ENCODE assay signal across 18 mouse cellular contexts in genomic region chr17:31876775-31877174, GRCm38 (mm10). TPM values are rescaled to one million over a fixed set of nuclear protein-coding genes. Genes with fewer than 3 reads are reported as not detected.
DNase-seq lines count a peak whose midpoint lies in the region; ATAC-seq and TF ChIP-seq lines count a peak whose summit lies in the region.
"Had no signal": no experiment of that assay in that cellular context is flagged by ENCODE, and none has a peak within 500 bp of the region (broad histone marks: within the 10 kb centered on the region; RNA-seq: fewer than 3 reads in every experiment).

No protein-coding gene starts in this region.

- TF ChIP-seq CTCF in gastrocnemius, adult 2 months (IDR thresholded peaks at IDR 0.05), result no peak
- TF ChIP-seq CTCF in hindbrain, postnatal 0 days (IDR thresholded peaks at IDR 0.05; ENCODE audit: low read depth), result no peak

- no peak overlapping the region for H3K9ac ChIP-seq in hindbrain, embryonic 12.5 days
- no peak overlapping the region for H3K9ac ChIP-seq in hindbrain, embryonic 11.5 days (ENCODE audit: low read depth, low read length)
- H3K9ac ChIP-seq in hindbrain, postnatal 0 days (replicated peaks; ENCODE audit: low read length), result no peak overlapping the region
- H3K9ac ChIP-seq in midbrain, embryonic 16.5 days (ENCODE audit: low read depth, low read length), result no peak overlapping the region
- H3K9ac ChIP-seq: liver, embryonic 12.5 days had no signal

- peaks cover 38% of the 10 kb centered on the region for H3K4me1 ChIP-seq in hindbrain, embryonic 12.5 days
- no peaks in the 10 kb centered on the region; the same call in 1 of the 2 replicates for H3K4me1 ChIP-seq in hindbrain, embryonic 11.5 days (replicated peaks; ENCODE audit: control insufficient read depth, insufficient read depth, low read length)
- no peaks in the 10 kb centered on the region for H3K4me1 ChIP-seq in hindbrain, postnatal 0 days (ENCODE audit: insufficient read depth, low read length)
- peaks cover 8% of the 10 kb centered on the region; the same call in 1 of the 2 replicates for H3K4me1 ChIP-seq in midbrain, embryonic 16.5 days (ENCODE audit: control insufficient read depth, insufficient read depth, low read length)

- 41% methylated on average over 3 of the region's 3 CpGs for WGBS in hindbrain, embryonic 12.5 days
- WGBS in hindbrain, embryonic 11.5 days, result 55% methylated on average over 3 of the region's 3 CpGs
- 28% methylated on average over 3 of the region's 3 CpGs for WGBS in hindbrain, postnatal 0 days
- 42% methylated on average over 3 of the region's 3 CpGs for WGBS in midbrain, embryonic 16.5 days

- ATAC-seq in hindbrain, embryonic 12.5 days (ENCODE audit: low FRiP score), result no peak; the same call in 1 of the 2 replicates
- ATAC-seq in hindbrain, embryonic 11.5 days (ENCODE audit: low FRiP score), result no peak
- peak; percentile 60; the same call in 1 of the 2 replicates for ATAC-seq in hindbrain, postnatal 0 days
- no peak for ATAC-seq in midbrain, embryonic 16.5 days
- ATAC-seq: forebrain, embryonic 16.5 days; inflammation-experienced regulatory T-cells, adult 6 months; liver, embryonic 12.5 days had no signal

- no peaks in the 10 kb centered on the region for H3K27me3 ChIP-seq in hindbrain, embryonic 12.5 days
- no peaks in the 10 kb centered on the region for H3K27me3 ChIP-seq in hindbrain, embryonic 11.5 days (ENCODE audit: control insufficient read depth, insufficient read depth, low read length)
- no peaks in the 10 kb centered on the region for H3K27me3 ChIP-seq in hindbrain, postnatal 0 days (ENCODE audit: insufficient read depth, low read length)
- H3K27me3 ChIP-seq in midbrain, embryonic 16.5 days (ENCODE audit: control insufficient read depth, insufficient read depth, low read depth, low read length), result no peaks in the 10 kb centered on the region
- H3K27me3 ChIP-seq: embryonic facial prominence, embryonic 12.5 days had no signal

- H3K4me2 ChIP-seq in hindbrain, embryonic 12.5 days (replicated peaks), result no peak overlapping the region
- H3K4me2 ChIP-seq in hindbrain, embryonic 11.5 days (replicated peaks; ENCODE audit: low read depth, low read length), result no peak overlapping the region
- no peak overlapping the region for H3K4me2 ChIP-seq in hindbrain, postnatal 0 days (ENCODE audit: low read depth, low read length)
- H3K4me2 ChIP-seq in midbrain, embryonic 16.5 days (ENCODE audit: low read length), result no peak overlapping the region
- H3K4me2 ChIP-seq: embryonic facial prominence, embryonic 12.5 days; liver, embryonic 12.5 days; midbrain, embryonic 11.5 days had no signal

- no peaks in the 10 kb centered on the region for H3K9me3 ChIP-seq in hindbrain, embryonic 12.5 days (replicated peaks)
- H3K9me3 ChIP-seq in hindbrain, embryonic 11.5 days (ENCODE audit: control insufficient read depth, low read length), result no peaks in the 10 kb centered on the region
- no peaks in the 10 kb centered on the region for H3K9me3 ChIP-seq in hindbrain, postnatal 0 days (ENCODE audit: low read length)
- no peaks in the 10 kb centered on the region for H3K9me3 ChIP-seq in midbrain, embryonic 16.5 days (replicated peaks; ENCODE audit: control insufficient read depth, low read length, poor library complexity, severe bottlenecking)
- H3K9me3 ChIP-seq: embryonic facial prominence, embryonic 12.5 days; liver, embryonic 12.5 days had no signal

- H3K4me3 ChIP-seq in gastrocnemius, adult 2 months, result no peak overlapping the region
- H3K4me3 ChIP-seq in hindbrain, embryonic 12.5 days, result no peak overlapping the region
- H3K4me3 ChIP-seq in hindbrain, embryonic 11.5 days (ENCODE audit: low read depth, low read length), result no peak overlapping the region
- H3K4me3 ChIP-seq in hindbrain, postnatal 0 days (ENCODE audit: low read length), result no peak overlapping the region
- no peak overlapping the region for H3K4me3 ChIP-seq in midbrain, embryonic 16.5 days (ENCODE audit: low read depth, low read length)
- H3K4me3 ChIP-seq: embryonic facial prominence, embryonic 12.5 days; erythroblast, embryonic 14.5 days; liver, embryonic 12.5 days had no signal

- no peaks in the 10 kb centered on the region for H3K36me3 ChIP-seq in hindbrain, embryonic 12.5 days
- no peaks in the 10 kb centered on the region for H3K36me3 ChIP-seq in hindbrain, embryonic 11.5 days (ENCODE audit: control insufficient read depth, insufficient read depth, low read length)
- H3K36me3 ChIP-seq in hindbrain, postnatal 0 days (ENCODE audit: insufficient read depth, low read length), result no peaks in the 10 kb centered on the region
- no peaks in the 10 kb centered on the region for H3K36me3 ChIP-seq in midbrain, embryonic 16.5 days (ENCODE audit: control insufficient read depth, insufficient read depth, low read length)
- H3K36me3 ChIP-seq: embryonic facial prominence, embryonic 12.5 days; liver, embryonic 12.5 days had no signal

- intact Hi-C loops in gastrocnemius, adult 2 months (cut with DNase I), result no loop called here

- no peak overlapping the region for H3K27ac ChIP-seq in gastrocnemius, adult 2 months
- H3K27ac ChIP-seq in hindbrain, embryonic 12.5 days, result 0 out of 2 replicates have a peak overlapping the region, but pooled peaks have one; percentile 12
- no peak overlapping the region for H3K27ac ChIP-seq in hindbrain, embryonic 11.5 days (ENCODE audit: low read depth, low read length)
- H3K27ac ChIP-seq in hindbrain, postnatal 0 days, result no peak overlapping the region
- H3K27ac ChIP-seq in midbrain, embryonic 16.5 days (ENCODE audit: low read length), result no peak overlapping the region
- H3K27ac ChIP-seq: embryonic facial prominence, embryonic 12.5 days; liver, embryonic 12.5 days; macrophage had no signal

- DNase-seq in gastrocnemius, adult 2 months, result peak; percentile 13
- DNase-seq in gastrocnemius, postnatal 25 days, result no peak
- no peak for DNase-seq in hindbrain, embryonic 11.5 days (ENCODE audit: low spot score)
- peak; percentile 3 for DNase-seq in right cerebral cortex, postnatal 4 days
- DNase-seq in right cerebral cortex, adult 18-20 months, result no peak
- DNase-seq in hindbrain, postnatal 0 days (ENCODE audit: low spot score), result no peak
- DNase-seq: cerebellum, adult 11 months; right cerebral cortex, postnatal 25 days; thymus, adult 2 months had no signal

RNA-seq across cellular contexts. Expression of gene Sik1, which starts 21.2 kb away (rescaled TPM):
- 10 to 100 TPM; 13.4 to 58.6 TPM for total RNA-seq in gastrocnemius, adult 2 months (2021)
- 10 to 100 TPM; 17.2 to 19.6 TPM for total RNA-seq in gastrocnemius, postnatal 25 days (2021)
- 16.5 and 18.9 TPM in 2 replicates for polyA plus RNA-seq in hindbrain, embryonic 12.5 days (2016; fragmentation: Nextera tagmentation; extraction: Ambion mirVana)
- 12.9 and 17.9 TPM in 2 replicates for polyA plus RNA-seq in hindbrain, embryonic 11.5 days (2014; fragmentation: Nextera tagmentation; extraction: Ambion mirVana)
- 39.6 and 41.6 TPM in 2 replicates for total RNA-seq in hindbrain, postnatal 0 days (2014; rRNA removed)
- polyA plus RNA-seq in hindbrain, postnatal 0 days (2015; fragmentation: Nextera tagmentation; extraction: Ambion mirVana), result 14.4 and 18.1 TPM in 2 replicates
- polyA plus RNA-seq in midbrain, embryonic 16.5 days (2015; fragmentation: Nextera tagmentation; extraction: Ambion mirVana), result 16.7 and 20.9 TPM in 2 replicates

Comparison
In these comparisons a context has a peak if more than half of its experiments do, and no peak if none do; other contexts are left out.
1. DNase-seq: peak in gastrocnemius, adult 2 months (single experiment) and right cerebral cortex, postnatal 4 days (single experiment); none in gastrocnemius, postnatal 25 days (single experiment), hindbrain, embryonic 11.5 days (single experiment), right cerebral cortex, adult 18-20 months (single experiment) and hindbrain, postnatal 0 days (single experiment).